In genomic region chr7:19495521-19496213, GRCm38 (mm10) we compare ENCODE assay signal across 12 mouse cellular contexts. TPM values are rescaled to one million over a fixed set of nuclear protein-coding genes. Genes with fewer than 3 reads are reported as not detected.
DNase-seq lines count a peak whose midpoint lies in the region; ATAC-seq lines count a peak whose summit lies in the region.
"Had no signal": no experiment of that assay in that cellular context is flagged by ENCODE, and none has a peak within 500 bp of the region (broad histone marks: within the 10 kb centered on the region; RNA-seq: fewer than 3 reads in every experiment).

No protein-coding gene starts in this region.

- ATAC-seq in embryonic facial prominence, embryonic 14.5 days (ENCODE audit: low read depth), result no peak
- ATAC-seq: Patski had no signal

- no peak overlapping the region for H3K27ac ChIP-seq in embryonic facial prominence, embryonic 14.5 days (replicated peaks; ENCODE audit: low read depth, low read length)
- H3K27ac ChIP-seq in embryonic facial prominence, embryonic 10.5 days (replicated peaks), result no peak overlapping the region
- H3K27ac ChIP-seq: midbrain, embryonic 10.5 days; neural tube, embryonic 15.5 days had no signal

- peak; percentile 59 for DNase-seq in embryonic facial prominence, embryonic 14.5 days (ENCODE audit: low spot score)
- DNase-seq in embryonic facial prominence, embryonic 10.5 days (ENCODE audit: low spot score), result no peak
- DNase-seq in lung, adult 18-20 months, result peak; percentile 37 to 40
- DNase-seq in lung, postnatal 25 days (ENCODE audit: low spot score), result no peak
- DNase-seq in kidney, postnatal 36 days, result peak; percentile 86 to 89
- peak; percentile 92 for DNase-seq in testis, postnatal 10 days (ENCODE audit: low spot score)
- no peak for DNase-seq in left cerebral cortex, postnatal 10 days (ENCODE audit: extremely low spot score in 1 of 2, low spot score in 2 of 2)
- DNase-seq in retina, postnatal 1 day, result no peak

- no peaks in the 10 kb centered on the region; the same call in 1 of the 2 replicates for H3K4me1 ChIP-seq in embryonic facial prominence, embryonic 14.5 days (ENCODE audit: control insufficient read depth, insufficient read depth, low read length)
- peaks cover 17% of the 10 kb centered on the region for H3K4me1 ChIP-seq in embryonic facial prominence, embryonic 10.5 days

- H3K4me2 ChIP-seq in embryonic facial prominence, embryonic 14.5 days (ENCODE audit: low read depth, low read length), result no peak overlapping the region
- H3K4me2 ChIP-seq: neural tube, embryonic 15.5 days had no signal

- H3K9ac ChIP-seq in embryonic facial prominence, embryonic 14.5 days (ENCODE audit: low read depth, low read length), result peak overlapping the region; percentile 14; the same call in 1 of the 2 replicates
- H3K9ac ChIP-seq: neural tube, embryonic 15.5 days had no signal

- H3K4me3 ChIP-seq in embryonic facial prominence, embryonic 14.5 days (ENCODE audit: low read depth, low read length), result no peak overlapping the region
- H3K4me3 ChIP-seq in embryonic facial prominence, embryonic 10.5 days, result no peak overlapping the region
- H3K4me3 ChIP-seq: midbrain, embryonic 10.5 days; neural tube, embryonic 15.5 days had no signal

- intact Hi-C loops in left cerebral cortex, postnatal 10 days (cut with DNase I), result no loop called here

- no peaks in the 10 kb centered on the region for H3K36me3 ChIP-seq in embryonic facial prominence, embryonic 14.5 days (ENCODE audit: control insufficient read depth, insufficient read depth, low read length)
- H3K36me3 ChIP-seq in embryonic facial prominence, embryonic 10.5 days (replicated peaks), result no peaks in the 10 kb centered on the region
- H3K36me3 ChIP-seq: midbrain, embryonic 10.5 days; neural tube, embryonic 15.5 days had no signal

- peaks cover 20% of the 10 kb centered on the region for H3K27me3 ChIP-seq in embryonic facial prominence, embryonic 14.5 days (replicated peaks; ENCODE audit: control insufficient read depth, insufficient read depth, low read length)
- H3K27me3 ChIP-seq in embryonic facial prominence, embryonic 10.5 days (replicated peaks; ENCODE audit: low read depth, poor library complexity, severe bottlenecking), result peaks cover 32% of the 10 kb centered on the region
- H3K27me3 ChIP-seq: Patski had no signal

- WGBS in embryonic facial prominence, embryonic 14.5 days, result 41% methylated on average over 20 of the region's 20 CpGs
- WGBS in embryonic facial prominence, embryonic 10.5 days, result 54% methylated on average over 20 of the region's 20 CpGs

- no peaks in the 10 kb centered on the region for H3K9me3 ChIP-seq in embryonic facial prominence, embryonic 14.5 days (ENCODE audit: control insufficient read depth, low read length)
- no peaks in the 10 kb centered on the region for H3K9me3 ChIP-seq in embryonic facial prominence, embryonic 10.5 days
- H3K9me3 ChIP-seq: midbrain, embryonic 10.5 days; neural tube, embryonic 15.5 days had no signal

RNA-seq across cellular contexts. Expression of gene Bloc1s3, which starts 12.5 kb away (rescaled TPM):
- 0.74 and 0.93 TPM in 2 replicates for polyA plus RNA-seq in embryonic facial prominence, embryonic 14.5 days (2014; fragmentation: Nextera tagmentation; extraction: Ambion mirVana)
- polyA plus RNA-seq in embryonic facial prominence, embryonic 10.5 days (2016; fragmentation: Nextera tagmentation; extraction: Ambion mirVana), result 1.9 TPM in 2 replicates
- total RNA-seq in left cerebral cortex, postnatal 10 days (2021), result 1 to 10 TPM; 7.6 to 7.8 TPM

RNA-seq across cellular contexts. Expression of gene Trappc6a, which starts 12.5 kb away (rescaled TPM):
- polyA plus RNA-seq in embryonic facial prominence, embryonic 14.5 days (2014; fragmentation: Nextera tagmentation; extraction: Ambion mirVana), result 61.8 and 67.3 TPM in 2 replicates
- 72.6 and 73.9 TPM in 2 replicates for polyA plus RNA-seq in embryonic facial prominence, embryonic 10.5 days (2016; fragmentation: Nextera tagmentation; extraction: Ambion mirVana)
- 10 to 100 TPM; 18.4 to 24.1 TPM for total RNA-seq in left cerebral cortex, postnatal 10 days (2021)

RNA-seq across cellular contexts. Expression of gene Nkpd1, which starts 22.0 kb away (rescaled TPM):
- 0.14 and 0.42 TPM in 2 replicates for polyA plus RNA-seq in embryonic facial prominence, embryonic 14.5 days (2014; fragmentation: Nextera tagmentation; extraction: Ambion mirVana)
- 0.17 and 0.19 TPM in 2 replicates for polyA plus RNA-seq in embryonic facial prominence, embryonic 10.5 days (2016; fragmentation: Nextera tagmentation; extraction: Ambion mirVana)
- total RNA-seq in left cerebral cortex, postnatal 10 days (2021), result under 1 TPM; 0.49 to 0.94 TPM
- polyA plus RNA-seq: heart, embryonic 14.5 days had no signal

RNA-seq across cellular contexts. Expression of gene Exoc3l2, which starts 32.5 kb away (rescaled TPM):
- 1.4 and 1.7 TPM in 2 replicates for polyA plus RNA-seq in embryonic facial prominence, embryonic 14.5 days (2014; fragmentation: Nextera tagmentation; extraction: Ambion mirVana)
- polyA plus RNA-seq in embryonic facial prominence, embryonic 10.5 days (2016; fragmentation: Nextera tagmentation; extraction: Ambion mirVana), result 1.2 and 1.3 TPM in 2 replicates
- total RNA-seq in left cerebral cortex, postnatal 10 days (2021), result 1 to 10 TPM in 1 of 2 experiments, under 1 TPM in 1; 0.69 to 1.4 TPM
- polyA plus RNA-seq: Patski had no signal

RNA-seq across cellular contexts. Expression of gene Mark4, which starts 37.0 kb away (rescaled TPM):
- polyA plus RNA-seq in embryonic facial prominence, embryonic 14.5 days (2014; fragmentation: Nextera tagmentation; extraction: Ambion mirVana), result 10.5 and 10.9 TPM in 2 replicates
- polyA plus RNA-seq in embryonic facial prominence, embryonic 10.5 days (2016; fragmentation: Nextera tagmentation; extraction: Ambion mirVana), result 7.1 and 8.0 TPM in 2 replicates
- 100 to 1,000 TPM; 110 to 115 TPM for total RNA-seq in left cerebral cortex, postnatal 10 days (2021)

Comparison
In these comparisons a context has a peak if more than half of its experiments do, and no peak if none do; other contexts are left out.
1. DNase-seq: peak in embryonic facial prominence, embryonic 14.5 days (single experiment), lung, adult 18-20 months (2 of 2), kidney, postnatal 36 days (2 of 2) and testis, postnatal 10 days (single experiment); none in embryonic facial prominence, embryonic 10.5 days (single experiment), lung, postnatal 25 days (single experiment), left cerebral cortex, postnatal 10 days (0 of 2) and retina, postnatal 1 day (single experiment).